Mouse (Mus musculus) spleen, postnatal 4 days (tissue): ENCODE data around the gene Cpa1.

Source experiments
- DNase-seq, 2 experiments: peaks; one replicate each; pipeline ENCODE4 v3.0.0; 2022; ENCODE audit warnings: low spot score in 2 of 2

The Cpa1 gene

GRCm38 (mm10) chr6:30620994-30621393 is 18.0 kb upstream of the Cpa1 start:
- DNase-seq: no peak

DNA sequence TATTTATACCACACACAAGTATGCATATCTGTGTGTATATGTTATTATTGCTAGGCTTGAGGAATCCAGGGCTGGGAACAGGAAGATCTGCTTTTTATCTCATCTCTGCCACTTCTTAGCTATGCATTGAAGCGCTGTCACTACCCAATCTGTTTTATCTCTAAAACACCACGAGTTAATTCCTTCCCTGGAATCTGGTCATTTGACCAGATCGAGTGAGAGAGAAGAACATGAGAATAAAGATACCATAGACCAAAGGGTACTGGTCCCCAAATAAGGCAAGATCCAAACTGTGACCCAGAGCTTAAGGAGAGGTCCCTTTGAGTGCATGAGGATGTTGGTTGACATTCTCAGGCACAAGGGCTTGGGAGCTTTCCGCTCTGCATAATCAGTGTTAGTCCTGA is 17.0 kb upstream of the Cpa1 start:
- no peak for DNase-seq

DNA sequence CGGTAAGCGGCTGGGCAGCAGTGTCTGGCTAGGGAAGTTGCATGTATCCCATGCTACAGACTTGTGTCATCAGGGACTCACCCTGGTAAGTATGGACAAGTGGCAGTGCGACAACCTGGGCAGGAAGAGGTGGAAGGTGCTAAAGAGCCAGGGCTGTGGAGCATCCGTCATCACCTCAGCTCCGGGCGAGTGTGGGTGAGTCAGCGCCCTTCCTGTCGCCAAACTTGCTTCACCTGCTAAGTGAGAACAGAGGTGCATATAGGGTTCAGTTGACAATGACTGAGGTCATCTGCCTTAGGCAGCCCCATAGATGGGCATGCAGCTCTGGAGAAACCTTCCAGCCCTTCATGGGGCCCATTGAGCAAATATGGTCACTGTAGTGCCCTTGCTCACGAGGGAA is 14.3 kb upstream of the Cpa1 start:
- no peak for DNase-seq

GRCm38 (mm10) chr6:30628152-30628551 is 10.9 kb upstream of the Cpa1 start:
- DNase-seq: no peak

DNA sequence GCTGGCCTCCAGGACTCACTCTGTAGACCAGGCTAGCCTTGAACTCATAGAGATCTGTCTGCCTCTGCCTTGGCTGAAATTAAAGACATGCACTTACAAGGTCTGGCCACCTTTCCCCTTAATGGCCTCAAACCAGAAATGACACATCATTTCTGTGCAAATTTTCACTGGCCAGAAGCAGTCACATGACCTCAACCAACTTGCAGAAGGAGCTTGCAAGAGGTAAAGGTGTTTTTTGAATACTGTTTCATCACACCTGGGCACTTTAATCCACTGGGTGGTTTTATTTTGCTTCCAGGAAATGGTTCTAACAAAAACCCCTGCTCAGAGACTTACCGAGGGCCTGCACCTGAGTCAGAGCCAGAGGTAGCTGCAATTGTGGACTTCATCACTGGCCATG is 9.0 kb upstream of the Cpa1 start:
- no peak for DNase-seq

GRCm38 (mm10) chr6:30635361-30635862 is 3.6 kb upstream of the Cpa1 start:
- DNase-seq: no peak

- no peak for DNase-seq
These were observed 2.7 kb upstream of the Cpa1 start for GRCm38 (mm10) chr6:30636186-30636842.

- no peak for DNase-seq
These were observed 4.9 kb downstream of the Cpa1 start for GRCm38 (mm10) chr6:30643694-30644460.

DNA sequence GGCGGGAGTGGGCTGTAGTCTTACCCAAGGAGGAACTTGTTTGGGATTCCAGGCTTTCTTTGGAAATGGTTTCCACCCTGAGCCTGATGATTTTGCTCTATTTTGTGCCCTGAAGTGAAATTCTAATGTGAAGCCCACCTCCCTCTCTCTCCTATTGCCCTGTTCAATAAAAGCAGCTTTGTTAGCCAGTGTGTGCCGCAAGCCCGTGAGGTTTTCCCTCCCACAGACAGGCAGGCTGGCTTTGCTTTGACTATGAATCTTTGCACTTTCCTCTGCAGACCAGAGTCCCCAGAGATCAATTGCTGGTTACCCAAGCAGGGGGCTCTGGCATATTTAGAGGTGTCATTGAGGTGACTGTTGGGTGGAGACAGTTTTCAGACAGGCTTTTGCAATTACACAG is 5.4 kb downstream of the Cpa1 start:
- DNase-seq: no peak

DNA sequence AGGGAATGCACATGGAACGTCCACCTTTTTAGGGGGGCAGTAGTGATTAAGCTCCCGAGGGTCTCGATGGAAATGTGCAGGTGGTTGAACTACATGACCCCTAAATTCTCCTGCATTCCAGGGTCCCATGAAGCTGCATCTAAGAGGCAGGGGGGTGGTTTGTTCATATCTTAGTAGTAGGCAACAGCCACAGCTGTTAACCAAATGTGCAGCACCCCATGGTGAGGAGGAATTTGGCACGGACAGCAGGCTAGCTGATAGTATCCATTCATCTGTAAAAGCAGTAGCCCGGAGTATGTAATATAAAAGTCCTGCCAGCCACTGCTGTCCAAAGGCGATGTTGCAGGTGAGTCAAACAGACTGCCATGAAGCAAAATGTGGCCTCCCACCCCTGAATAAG is 6.4 kb downstream of the Cpa1 start:
- no peak for DNase-seq

- no peak for DNase-seq
These were observed 10.8 kb downstream of the Cpa1 start for GRCm38 (mm10) chr6:30649651-30650296.

DNA sequence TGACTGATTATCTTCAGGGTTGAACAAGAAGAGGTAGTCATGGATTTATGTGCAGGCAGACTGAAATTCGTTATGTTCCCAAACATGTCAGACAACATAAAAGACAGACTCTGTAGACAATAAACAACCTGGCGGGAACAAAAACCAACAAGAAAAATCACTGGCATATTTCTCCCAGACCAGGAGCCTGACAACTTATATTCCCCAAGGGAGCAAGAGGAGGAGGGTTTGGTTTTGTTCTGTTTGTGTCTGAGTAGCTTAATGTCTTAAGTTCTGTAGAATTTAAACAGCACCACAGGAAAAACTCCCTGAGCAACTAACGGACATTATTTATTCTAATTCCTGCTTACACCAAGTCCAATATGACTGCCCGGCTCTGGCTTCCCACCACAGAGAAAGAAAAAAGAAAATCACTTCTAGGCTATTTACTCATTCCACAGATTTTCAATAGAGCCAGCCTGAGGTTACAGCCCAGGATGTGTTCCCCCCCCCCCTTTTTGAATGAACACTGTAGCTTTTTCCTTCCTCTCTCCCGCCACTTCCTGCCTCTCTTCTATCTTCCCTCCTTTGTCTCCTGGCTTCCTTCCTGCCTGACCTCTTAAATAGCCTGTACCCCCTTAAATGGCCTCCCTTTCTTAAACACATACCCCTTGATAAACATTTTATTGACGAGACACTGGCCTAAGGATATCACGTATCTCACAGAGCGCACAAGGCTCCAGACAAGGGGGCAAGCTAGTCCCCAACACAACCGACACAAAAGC is 13.6 kb downstream of the Cpa1 start:
- no peak for DNase-seq

DNA sequence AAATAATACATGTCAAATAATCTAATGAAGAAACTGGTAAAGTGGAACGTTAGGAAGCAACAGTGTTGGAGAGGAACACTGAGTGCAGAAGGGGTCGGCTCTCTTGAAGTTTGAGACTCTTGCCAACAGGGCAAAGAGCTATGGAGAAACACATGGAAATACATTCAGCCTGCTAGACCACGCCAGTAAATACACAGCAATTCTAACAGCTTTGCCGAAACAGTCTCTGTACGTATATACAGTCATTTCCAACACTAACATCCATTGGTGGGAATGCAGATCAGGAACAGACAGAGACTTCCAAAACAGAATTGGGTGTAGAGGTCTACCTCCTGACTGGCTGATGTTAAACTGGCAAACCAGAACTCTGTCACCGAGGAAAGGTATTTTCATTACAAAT is 14.5 kb downstream of the Cpa1 start:
- DNase-seq: no peak

- DNase-seq: no peak
These were observed 15.4 kb downstream of the Cpa1 start for GRCm38 (mm10) chr6:30654402-30654859.

DNA sequence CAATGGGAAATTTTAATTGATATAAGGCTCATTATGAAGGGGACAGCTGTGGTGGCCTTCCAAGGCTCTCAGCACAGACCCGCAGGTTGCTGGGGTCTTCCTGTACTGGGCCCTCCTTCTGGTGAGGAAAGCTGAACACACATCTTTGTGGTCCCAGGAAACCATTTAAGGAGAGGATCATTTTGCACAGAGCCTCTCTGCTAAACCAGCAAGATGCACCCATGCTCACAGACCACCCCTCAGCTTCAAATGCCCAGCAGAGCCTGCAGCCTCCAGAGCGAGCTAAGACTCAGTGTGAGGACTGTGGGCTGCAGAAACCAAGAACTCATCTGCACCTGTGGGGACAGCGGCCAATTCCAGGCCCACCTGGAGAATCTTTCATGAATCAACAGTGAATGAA is 15.9 kb downstream of the Cpa1 start:
- DNase-seq: no peak

DNA sequence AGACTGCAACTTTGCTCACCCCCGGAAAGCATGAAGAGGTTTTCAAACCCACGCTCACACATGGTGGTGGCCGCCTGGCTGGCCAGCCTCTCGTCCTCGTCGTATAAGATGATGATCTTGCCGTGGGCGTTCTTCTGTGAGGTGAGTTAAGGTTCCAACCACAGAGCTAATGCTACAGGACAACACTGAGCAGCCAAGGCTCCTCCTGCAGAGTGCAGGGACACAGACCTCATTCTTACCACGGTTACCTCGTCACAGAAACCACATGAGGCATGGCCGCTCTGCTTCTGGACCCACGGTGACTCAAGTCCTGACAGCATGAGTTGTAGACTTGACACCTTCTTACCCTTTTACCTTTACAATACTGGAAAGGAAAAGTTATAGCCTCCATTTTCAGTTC is 18.3 kb downstream of the Cpa1 start:
- no peak for DNase-seq

DNA sequence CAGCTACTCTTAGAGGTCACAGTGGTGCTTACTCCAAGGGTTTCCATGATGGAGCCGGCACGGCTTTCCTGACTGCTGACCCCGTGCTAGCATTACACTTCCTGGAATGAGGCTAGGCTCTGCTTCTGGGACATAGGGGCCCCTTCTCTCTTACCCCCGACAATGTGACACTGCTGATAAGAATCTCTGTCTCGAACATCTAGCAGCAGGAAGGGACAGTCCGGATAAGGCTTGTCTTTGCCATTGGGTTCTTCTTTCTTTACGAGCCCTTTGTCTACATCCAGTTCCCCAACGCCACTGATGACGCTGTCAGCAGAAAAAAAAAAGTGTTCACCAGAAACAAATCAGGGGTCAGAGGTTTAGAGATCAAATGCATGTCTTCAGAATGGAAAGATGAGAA is 19.6 kb downstream of the Cpa1 start:
- DNase-seq: no peak

GRCm38 (mm10) chr6:30664776-30665175 is 25.8 kb downstream of the Cpa1 start:
- DNase-seq: no peak

DNA sequence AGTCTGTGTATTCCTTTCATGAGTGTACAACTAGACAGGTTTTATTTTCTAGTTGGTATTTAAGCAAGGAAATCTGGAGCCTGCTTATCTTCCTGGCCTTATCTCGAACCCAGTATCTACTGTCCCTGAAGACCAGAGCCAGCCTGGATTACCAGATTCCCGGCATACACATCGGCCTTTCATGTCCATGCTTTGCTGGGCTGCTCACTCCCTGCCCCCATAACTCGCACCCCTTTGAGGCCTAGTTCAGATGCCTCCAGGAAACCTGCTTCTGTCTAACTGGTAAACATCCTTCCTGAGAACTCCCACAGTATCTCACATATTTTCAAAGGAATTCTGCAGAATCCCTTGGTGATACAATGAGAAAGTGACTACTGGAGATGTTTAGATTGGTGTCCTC is 26.3 kb downstream of the Cpa1 start:
- DNase-seq: no peak

DNA sequence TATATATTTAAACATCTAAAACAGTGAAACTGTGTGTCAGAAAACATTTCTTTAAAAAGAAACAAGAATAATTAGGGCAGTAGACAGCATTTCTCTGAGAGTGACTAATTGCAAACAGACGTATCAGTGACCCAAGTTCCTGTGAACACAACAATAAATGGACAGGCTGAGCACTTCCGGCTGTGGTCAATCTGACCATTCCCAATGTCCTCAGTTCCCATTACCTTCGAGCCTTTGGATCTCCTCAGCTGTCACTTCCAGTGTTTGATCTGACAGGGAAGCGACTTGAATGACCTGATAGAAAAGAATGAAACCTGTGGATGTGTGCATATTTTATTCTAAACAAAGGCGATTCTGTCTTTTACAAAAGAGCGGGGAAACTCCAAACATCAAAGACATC is 27.0 kb downstream of the Cpa1 start:
- no peak for DNase-seq

DNA sequence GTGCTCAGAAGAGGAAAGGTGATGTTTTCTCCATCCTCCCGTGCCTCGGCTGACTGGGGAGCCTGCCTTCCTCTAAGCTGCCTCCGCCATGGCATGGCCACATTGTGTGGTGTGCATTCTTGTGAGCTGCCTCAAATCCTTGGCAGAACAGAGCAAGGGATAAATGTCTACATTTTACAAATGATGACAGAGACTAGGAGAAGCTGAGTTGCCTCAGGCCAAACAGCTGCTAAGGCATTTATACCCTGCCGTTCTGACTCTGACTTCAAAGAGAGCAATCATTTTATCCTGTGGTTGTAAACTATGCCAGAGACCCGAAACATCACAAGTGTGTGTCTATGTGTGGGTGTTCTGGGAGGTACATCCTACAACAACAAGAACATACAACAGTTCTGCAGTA is 28.6 kb downstream of the Cpa1 start:
- DNase-seq: no peak

DNA sequence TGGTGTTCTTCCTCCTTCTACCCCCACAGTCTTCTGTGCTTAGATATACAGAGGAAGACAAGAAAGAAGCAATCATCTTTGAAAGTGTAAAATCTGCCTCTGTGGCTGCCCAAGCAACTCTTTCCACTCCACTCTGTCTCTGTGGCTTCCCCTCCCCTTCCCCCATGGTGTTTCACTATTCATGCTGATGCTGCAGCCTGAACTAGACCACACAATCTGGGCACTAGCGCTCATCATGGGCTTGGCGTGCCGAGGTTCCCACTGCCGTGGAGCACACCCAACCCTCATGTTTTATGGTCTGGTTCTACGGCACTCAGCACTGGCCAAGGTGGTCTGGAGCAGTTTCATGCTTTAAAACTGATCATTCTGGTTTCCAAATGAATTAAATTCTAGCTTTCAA is 32.7 kb downstream of the Cpa1 start:
- DNase-seq: no peak
